Mouse (Mus musculus) hindbrain, embryonic 10.5 days (tissue): ENCODE data around the gene Cd300a. TPM values are rescaled to one million over a fixed set of nuclear protein-coding genes. Genes with fewer than 3 reads are reported as not detected.

Source experiments
- DNase-seq: peaks from one replicate; pipeline ENCODE4 v3.0.0-alpha.2; 2017; ENCODE audit warnings: low spot score
- H3K27ac ChIP-seq: fragments of 300-500 bp; sonication (generic); 2 replicates; pipeline ENCODE4 v1.5.1; 2016; ENCODE audit warnings: mild to moderate bottlenecking, moderate library complexity
- H3K27me3 ChIP-seq: fragments of 300-500 bp; sonication (generic); 2 replicates; pipeline ENCODE4 v1.6.1; 2016; ENCODE audit warnings: mild to moderate bottlenecking; ENCODE audit not compliant: poor library complexity, insufficient read depth, severe bottlenecking
- H3K36me3 ChIP-seq: fragments of 300-500 bp; sonication (generic); 2 replicates; pipeline ENCODE4 v1.6.1; 2016; ENCODE audit warnings: mild to moderate bottlenecking, moderate library complexity
- H3K4me1 ChIP-seq: fragments of 300-500 bp; sonication (generic); replicated peaks from 2 replicates; pipeline ENCODE4 v1.6.1; 2016; ENCODE audit warnings: mild to moderate bottlenecking
- H3K4me3 ChIP-seq: fragments of 300-500 bp; sonication (generic); 2 replicates; pipeline ENCODE4 v1.5.1; 2016; ENCODE audit warnings: mild to moderate bottlenecking, moderate library complexity
- H3K9me3 ChIP-seq: fragments of 300-500 bp; sonication (generic); 2 replicates; pipeline ENCODE4 v1.6.1; 2016; ENCODE audit warnings: mild to moderate bottlenecking, moderate library complexity
- whole genome bisulfite sequencing: fragments of 180-500 bp; shearing (Covaris S2); methylation state at CpG from one replicate; pipeline ENCODE4 v1.1.7; 2016; 5-methylcytosine and 5-hydroxymethylcytosine counted together
- polyA plus RNA-seq: library from polyadenylated mRNA; unstranded; fragments of >200 nt; fragmentation: Nextera tagmentation; extraction: Ambion mirVana; gene quantifications from 2 replicates; pipeline ENCODE4 v1.2.1, GENCODE M21; 2016

Cd300a gene
- 0.81 and 1.0 TPM in 2 replicates for polyA plus RNA-seq

DNA sequence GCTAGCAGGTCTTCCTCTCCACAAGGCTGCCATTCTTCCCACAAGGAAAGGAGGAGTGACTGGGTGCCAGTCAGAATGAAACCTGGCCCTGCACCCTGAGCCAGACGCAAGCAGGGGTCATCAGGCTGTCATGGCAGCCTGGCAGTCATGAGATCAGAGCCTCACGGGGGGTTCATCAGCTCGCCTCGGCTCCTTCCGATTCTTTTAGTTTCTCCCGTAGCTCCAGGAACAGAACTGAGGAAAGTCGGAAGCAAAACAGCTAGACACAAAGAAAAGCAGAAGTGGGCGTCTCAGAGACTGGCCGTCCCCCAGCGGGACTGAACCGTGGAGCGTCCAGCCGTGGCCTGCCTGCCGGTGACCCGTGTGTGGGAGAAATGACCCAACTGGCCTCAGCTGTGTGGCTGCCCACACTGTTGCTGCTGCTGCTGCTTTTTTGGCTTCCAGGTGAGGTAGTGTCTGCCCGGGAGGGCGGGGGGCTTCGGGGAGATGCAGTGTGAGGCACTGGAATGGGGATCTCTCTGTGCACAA, at the start of gene Cd300a:
Cd300a (plus strand) TSS at position 51 of the 528 bp plus-strand sequence.
- H3K36me3 ChIP-seq: no peaks in the 10 kb centered on the region
- WGBS: 47% methylated on average over 18 of the region's 18 CpGs
- peaks cover 18% of the 10 kb centered on the region for H3K4me1 ChIP-seq
- no peak within 1 kb of the TSS for H3K4me3 ChIP-seq
- peak; percentile 9 for DNase-seq
- peak within 1 kb of the TSS; percentile 66 for H3K27ac ChIP-seq
- no peaks in the 10 kb centered on the region for H3K9me3 ChIP-seq
- H3K27me3 ChIP-seq: no peaks in the 10 kb centered on the region; the same call in 1 of the 2 replicates

DNA sequence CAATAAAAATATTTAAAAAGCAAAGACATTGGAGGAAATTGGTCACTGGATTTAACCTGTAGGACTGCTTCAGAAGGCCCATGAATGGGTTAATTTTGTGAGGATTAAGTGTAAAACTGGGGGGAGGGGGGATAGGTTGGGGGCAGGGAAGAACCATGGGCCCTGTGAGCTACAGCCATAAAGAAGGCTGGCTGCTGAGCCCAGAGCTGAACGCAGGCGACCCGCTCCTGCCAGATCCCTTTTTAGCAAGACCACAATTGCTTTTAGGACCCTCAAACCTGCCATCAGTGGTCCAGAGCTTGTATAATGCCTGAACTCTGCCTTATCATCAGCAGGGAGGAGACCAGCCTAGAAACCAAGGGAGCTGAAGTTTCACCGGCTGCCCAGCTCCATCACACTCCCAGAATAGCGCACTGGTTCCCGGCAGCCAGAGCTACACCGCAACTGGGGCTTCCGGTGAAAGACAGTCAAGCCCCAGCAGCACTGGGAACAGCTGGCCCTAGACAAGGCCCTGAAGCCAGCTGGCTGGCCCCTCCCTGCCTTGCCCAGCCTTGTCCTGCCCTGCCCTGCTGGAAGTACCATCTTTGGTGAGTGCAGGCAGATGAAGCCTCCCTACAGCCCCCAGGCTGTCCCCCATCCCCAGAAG, 45.9 kb upstream of the Cd300a start:
- Histone ChIP-seq H3K36me3 (no peaks in the 10 kb centered on the region), H3K4me3 (no peak overlapping the region; the same call in 1 of the 2 replicates), H3K4me1 (peaks cover 36% of the 10 kb centered on the region), H3K9me3 (0 out of 2 replicates have a peak, but pooled peaks cover 5% of the 10 kb centered on the region), H3K27me3 (peaks cover 5% of the 10 kb centered on the region), H3K27ac (peak overlapping the region; percentile 82)
- WGBS: 10% methylated on average over 8 of the region's 8 CpGs
- DNase-seq: peak; percentile 52

DNA sequence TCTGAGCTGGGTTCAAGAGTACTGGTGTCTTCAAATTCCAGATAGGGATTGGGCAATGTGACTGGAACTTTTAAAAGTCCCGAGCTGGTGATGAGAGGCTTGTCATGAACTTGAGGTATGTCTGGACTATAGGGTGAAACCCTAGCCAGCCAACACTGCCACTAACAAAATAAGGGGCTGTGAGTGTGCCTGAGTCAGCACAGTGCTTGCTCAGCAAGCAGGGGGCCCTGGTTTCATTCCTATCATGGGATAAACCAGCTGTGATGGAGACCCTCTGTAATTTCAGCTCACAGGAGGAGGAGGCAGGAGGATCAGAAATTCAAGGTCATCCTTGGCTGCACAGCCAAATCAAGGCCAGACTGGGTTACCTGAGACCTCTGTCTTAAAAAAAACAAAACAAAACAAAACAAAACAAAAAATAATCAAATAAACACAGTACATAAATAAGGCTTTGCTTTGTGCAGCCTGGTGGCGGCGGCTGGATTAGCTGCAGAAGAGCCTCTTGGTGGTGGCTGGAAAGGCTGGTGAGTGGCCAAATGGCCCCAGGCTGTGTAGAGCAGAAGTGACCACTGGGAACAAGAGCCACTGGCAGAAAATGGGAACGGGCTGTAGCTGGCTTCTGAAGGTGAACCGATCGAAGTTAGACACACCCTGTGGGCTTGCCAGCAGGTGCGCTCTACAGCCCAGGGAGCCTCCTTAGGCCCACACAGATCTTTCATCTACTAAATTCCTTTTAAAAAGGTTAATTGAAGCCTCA, 45.2 kb upstream of the Cd300a start:
- no peak for DNase-seq
- Histone ChIP-seq H3K27me3 (peaks cover 12% of the 10 kb centered on the region), H3K4me3 (no peak overlapping the region; the same call in 1 of the 2 replicates), H3K36me3 (no peaks in the 10 kb centered on the region), H3K27ac (peak overlapping the region; percentile 82), H3K4me1 (peaks cover 43% of the 10 kb centered on the region), H3K9me3 (0 out of 2 replicates have a peak, but pooled peaks cover 5% of the 10 kb centered on the region)
- 69% methylated on average over 7 of the region's 7 CpGs for WGBS

DNA sequence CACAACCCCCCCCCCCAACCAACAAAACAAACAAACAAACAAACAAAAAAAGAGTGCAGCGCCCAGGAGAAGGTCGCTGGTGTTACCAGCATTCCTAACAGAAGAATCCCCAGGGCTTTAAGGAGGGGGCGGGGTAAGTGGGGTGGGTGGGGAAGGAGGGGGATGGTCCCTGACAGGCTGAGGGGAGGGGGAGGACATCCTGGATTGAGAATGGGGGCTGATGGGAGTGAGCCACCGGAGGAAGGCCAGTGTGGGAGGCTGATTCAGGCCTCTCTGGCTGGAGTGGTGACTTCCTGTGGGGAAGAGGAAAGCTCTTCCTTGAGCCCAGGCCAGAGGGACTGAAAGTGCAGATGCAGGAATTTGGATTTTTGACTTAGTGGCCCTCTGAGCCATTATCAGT, 43.5 kb upstream of the Cd300a start:
- peaks cover 59% of the 10 kb centered on the region for H3K4me1 ChIP-seq
- H3K27me3 ChIP-seq: peaks cover 29% of the 10 kb centered on the region
- no peaks in the 10 kb centered on the region for H3K36me3 ChIP-seq
- H3K9me3 ChIP-seq: 0 out of 2 replicates have a peak, but pooled peaks cover 3% of the 10 kb centered on the region
- DNase-seq: no peak
- H3K27ac ChIP-seq: 0 out of 2 replicates have a peak overlapping the region, but pooled peaks have one; percentile 45
- WGBS: 64% methylated on average over 4 of the region's 4 CpGs
- no peak overlapping the region for H3K4me3 ChIP-seq

DNA sequence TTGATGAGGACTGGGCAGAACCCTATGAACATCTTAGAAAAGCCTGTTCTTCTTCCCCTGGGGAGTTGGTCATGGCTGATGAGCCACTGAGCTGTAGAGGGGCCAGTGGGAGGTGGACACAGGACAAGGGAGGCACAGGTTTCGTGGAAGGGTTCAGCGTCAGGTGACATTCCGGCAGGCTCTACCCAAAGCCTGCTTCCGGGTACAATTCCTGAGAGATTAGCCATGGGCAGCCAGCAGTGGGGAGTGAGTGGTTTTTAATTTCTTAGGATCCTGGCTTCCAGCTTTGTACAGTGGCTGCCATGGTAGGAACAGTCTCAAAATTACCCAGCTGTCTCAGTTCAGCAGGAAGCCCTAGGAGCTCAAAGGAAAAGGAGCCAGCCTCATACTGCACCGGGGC, 42.8 kb upstream of the Cd300a start:
- 82% methylated on average over 5 of the region's 5 CpGs for WGBS
- DNase-seq: no peak
- no peaks in the 10 kb centered on the region for H3K9me3 ChIP-seq
- H3K36me3 ChIP-seq: no peaks in the 10 kb centered on the region
- peaks cover 66% of the 10 kb centered on the region for H3K4me1 ChIP-seq
- no peak overlapping the region for H3K27ac ChIP-seq
- peaks cover 35% of the 10 kb centered on the region for H3K27me3 ChIP-seq
- H3K4me3 ChIP-seq: no peak overlapping the region

DNA sequence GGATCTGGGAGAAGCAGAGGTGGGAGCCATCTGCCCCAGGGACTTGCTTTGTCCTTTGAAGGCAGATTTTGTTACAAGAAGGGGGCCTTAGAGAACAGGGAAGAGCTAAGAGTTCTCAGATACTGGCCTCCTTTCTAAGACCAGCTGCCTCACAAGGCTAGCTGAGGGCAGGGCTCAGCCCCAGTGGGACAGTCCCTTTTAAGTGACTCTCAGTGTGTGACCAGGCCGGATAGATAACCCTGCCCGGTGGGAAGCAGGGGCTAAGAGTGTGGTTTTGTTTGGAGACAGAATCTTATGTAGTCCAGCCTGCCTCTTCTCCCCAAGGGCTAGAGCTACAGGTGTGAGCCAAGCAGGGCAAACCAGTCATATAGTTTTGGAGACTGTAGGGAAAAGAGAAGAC, 40.3 kb upstream of the Cd300a start:
- peaks cover 74% of the 10 kb centered on the region for H3K4me1 ChIP-seq
- no peak overlapping the region for H3K4me3 ChIP-seq
- H3K36me3 ChIP-seq: no peaks in the 10 kb centered on the region
- H3K9me3 ChIP-seq: no peaks in the 10 kb centered on the region
- peaks cover 61% of the 10 kb centered on the region for H3K27me3 ChIP-seq
- peak overlapping the region; percentile 92; the same call in 1 of the 2 replicates for H3K27ac ChIP-seq
- no peak for DNase-seq
- WGBS: 3% methylated on average over 2 of the region's 2 CpGs

DNA sequence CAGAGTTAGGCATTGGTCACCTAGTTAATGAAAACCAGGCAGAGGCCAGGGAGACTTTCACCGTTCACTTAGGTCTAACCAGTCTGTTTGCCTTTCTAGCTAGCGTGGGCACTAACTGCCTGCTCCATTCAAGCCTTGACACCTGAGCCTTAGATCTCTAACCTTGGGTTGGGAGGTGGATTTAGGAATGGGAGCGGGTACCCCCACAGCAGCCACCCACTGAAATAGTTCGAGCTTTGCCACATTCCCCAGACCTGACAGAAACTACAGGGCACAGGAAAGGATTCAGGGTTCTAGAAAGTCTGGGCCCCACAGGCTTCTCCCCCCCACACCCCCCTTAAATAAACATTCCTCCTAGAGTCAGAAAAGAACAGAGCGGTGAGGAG, 39.8 kb upstream of the Cd300a start:
- Histone ChIP-seq H3K9me3 (no peaks in the 10 kb centered on the region), H3K27ac (peak overlapping the region; percentile 92; the same call in 1 of the 2 replicates), H3K36me3 (no peaks in the 10 kb centered on the region), H3K4me3 (peak overlapping the region; percentile 74), H3K27me3 (peaks cover 66% of the 10 kb centered on the region), H3K4me1 (peaks cover 72% of the 10 kb centered on the region)
- 11% methylated on average over 5 of the region's 5 CpGs for WGBS
- DNase-seq: no peak

DNA sequence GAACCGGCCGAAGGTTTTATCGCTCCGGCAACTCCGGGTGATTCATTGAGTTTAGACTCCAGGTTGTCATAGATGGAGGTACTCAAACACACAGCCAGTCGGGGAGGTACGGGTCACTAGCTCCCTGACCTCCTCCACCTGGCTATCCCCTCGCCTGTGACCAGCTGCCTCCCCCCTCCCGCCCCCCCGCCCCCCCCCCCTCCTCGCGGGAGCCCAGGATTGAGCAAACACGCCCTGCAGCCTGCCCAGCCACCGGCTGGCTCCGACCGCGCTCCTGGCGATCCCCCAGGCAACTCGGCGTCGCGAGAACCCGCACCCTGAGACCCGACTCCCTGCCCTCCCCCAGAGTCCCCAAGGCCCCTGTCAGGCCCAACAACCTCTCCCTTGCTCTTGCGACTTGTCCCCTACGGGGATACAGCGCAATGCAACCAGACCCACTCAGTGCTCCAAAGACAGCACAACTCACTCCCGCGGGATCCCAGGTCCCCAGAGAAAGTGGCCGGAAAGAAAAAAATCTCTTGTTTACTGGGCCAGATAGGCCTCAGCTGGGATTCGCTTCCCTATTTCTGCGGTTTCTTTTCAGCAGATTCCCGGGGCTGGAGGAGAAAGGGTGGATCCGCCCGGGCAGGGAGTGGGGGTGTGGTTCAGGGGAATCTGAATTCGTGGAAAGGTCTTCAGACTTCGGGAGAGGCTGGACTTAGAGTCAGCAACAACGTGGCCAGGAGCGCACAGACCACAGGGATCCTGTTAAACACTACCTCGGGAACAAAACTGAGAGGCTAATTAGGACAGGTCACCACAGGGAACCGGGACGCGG, 39.2 kb upstream of the Cd300a start, which contains the start of gene Gprc5c:
Gprc5c (plus strand) TSS at position 701 of the 817 bp plus-strand sequence.
- under 1% methylated on average over 40 of the region's 43 CpGs for WGBS
- DNase-seq: peak; percentile 69
- H3K4me1 ChIP-seq: peaks cover 68% of the 10 kb centered on the region
- peak within 1 kb of the TSS; percentile 92 for H3K27ac ChIP-seq
- no peaks in the 10 kb centered on the region for H3K36me3 ChIP-seq
- H3K9me3 ChIP-seq: no peaks in the 10 kb centered on the region
- peak within 1 kb of the TSS; percentile 74 for H3K4me3 ChIP-seq
- H3K27me3 ChIP-seq: peaks cover 66% of the 10 kb centered on the region

DNA sequence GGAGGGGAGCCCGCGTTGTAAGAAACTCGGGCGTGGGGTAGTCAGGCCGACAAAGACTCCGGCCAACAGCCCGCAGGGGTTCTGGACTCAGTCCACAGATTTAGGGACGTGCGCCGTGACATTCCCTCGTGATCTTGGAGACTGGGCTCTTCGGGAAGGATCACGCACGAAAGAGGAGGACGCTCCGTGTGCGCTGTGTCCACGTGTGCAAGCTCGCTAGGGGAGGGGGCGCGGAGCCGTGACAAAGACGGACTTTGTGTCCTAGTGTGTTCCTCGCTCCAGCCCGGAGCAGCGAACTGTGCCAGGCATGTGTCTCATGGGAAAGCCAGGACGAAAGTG, 38.6 kb upstream of the Cd300a start:
- DNase-seq: no peak
- Histone ChIP-seq H3K4me3 (peak overlapping the region; percentile 74), H3K27me3 (peaks cover 66% of the 10 kb centered on the region), H3K4me1 (peaks cover 66% of the 10 kb centered on the region), H3K9me3 (no peaks in the 10 kb centered on the region), H3K27ac (peak overlapping the region; percentile 92), H3K36me3 (no peaks in the 10 kb centered on the region)
- WGBS: 0% methylated on average over 27 of the region's 27 CpGs

DNA sequence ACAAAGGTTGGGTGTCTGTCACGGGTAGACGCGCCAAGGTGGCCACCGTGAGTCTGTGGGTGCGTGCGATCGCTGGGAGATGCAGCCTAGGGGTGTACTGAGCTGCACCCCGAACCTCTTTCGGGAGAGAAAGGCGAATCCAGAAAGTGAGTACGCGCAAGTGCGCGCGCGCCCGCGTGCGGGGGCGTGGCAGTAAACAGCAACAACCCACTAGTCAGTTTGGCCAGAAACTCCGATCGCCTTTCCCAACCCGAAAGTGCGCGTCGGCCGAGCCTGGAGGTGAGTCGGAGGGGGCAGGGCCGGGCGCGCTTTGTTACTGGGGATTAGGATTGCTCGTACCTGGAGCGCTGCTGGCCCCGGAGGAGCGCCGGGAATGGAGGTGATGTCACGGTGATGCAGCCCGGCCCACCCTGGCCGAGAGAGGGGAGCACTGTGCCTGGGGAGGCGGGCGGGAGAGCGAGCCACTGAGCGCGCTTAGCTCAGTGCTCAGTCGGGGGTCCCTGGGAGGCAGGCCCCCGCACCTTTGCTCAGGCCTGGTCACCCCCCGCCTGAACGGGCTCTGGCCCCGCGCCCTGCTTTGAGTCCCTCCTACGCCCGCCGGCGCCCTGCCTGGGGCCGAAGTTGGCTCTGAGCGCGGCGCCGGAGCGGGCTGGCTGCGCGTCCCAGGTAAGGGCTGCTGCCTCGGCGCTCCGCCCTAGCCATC, 38.1 kb upstream of the Cd300a start:
- Histone ChIP-seq H3K4me3 (peak overlapping the region; percentile 74), H3K4me1 (peaks cover 61% of the 10 kb centered on the region), H3K9me3 (no peaks in the 10 kb centered on the region), H3K36me3 (no peaks in the 10 kb centered on the region), H3K27ac (peak overlapping the region; percentile 92), H3K27me3 (peaks cover 66% of the 10 kb centered on the region)
- peak; percentile 75 for DNase-seq
- WGBS: under 1% methylated on average over 65 of the region's 65 CpGs

DNA sequence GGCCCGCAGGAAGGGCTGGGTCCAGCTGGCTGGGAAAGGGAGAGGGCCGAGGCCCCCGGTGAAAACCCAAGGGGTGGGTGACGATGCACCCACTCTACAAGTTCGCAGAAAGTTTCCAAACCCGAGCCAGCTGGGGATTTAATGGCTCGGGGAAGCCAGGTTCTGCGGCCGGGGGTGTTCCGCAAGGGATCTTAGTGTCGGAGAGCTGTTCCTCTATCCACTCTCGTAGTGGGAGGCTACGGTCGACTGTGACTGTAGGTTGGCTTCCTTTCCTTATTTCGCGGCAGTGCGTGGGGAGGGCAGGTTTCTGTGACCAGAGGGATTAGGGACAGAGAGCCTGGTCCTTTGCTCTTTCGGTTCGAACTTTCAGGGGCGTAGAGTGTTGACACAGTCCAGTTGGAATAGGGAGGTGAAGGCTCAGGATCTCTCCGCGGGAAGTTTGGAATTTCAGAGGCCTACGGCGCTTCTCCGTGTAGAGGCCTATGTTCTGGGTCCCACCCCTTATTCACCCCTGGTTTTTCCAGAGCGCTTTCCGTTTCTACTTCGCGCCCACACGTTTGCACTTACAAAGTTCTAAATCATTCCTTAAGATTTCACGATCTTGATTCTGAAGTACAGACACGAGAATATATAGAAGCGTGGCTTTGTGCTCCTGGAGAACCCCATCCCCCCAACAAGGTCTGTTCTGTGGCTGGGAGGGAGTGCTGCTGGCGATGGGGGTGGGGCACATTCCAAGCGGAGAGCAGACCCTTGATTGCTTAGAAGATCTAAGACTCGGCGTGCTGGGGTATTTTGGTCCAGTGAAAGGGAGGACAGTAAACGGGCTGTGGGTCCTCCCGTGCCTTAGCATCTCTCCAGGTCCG, 37.3 kb upstream of the Cd300a start:
- 1% methylated on average over 40 of the region's 40 CpGs for WGBS
- peak; percentile 67 for DNase-seq
- no peaks in the 10 kb centered on the region for H3K36me3 ChIP-seq
- peak overlapping the region; percentile 92 for H3K27ac ChIP-seq
- peaks cover 66% of the 10 kb centered on the region for H3K27me3 ChIP-seq
- peaks cover 57% of the 10 kb centered on the region for H3K4me1 ChIP-seq
- no peaks in the 10 kb centered on the region for H3K9me3 ChIP-seq
- peak overlapping the region; percentile 74 for H3K4me3 ChIP-seq
